Mouse (Mus musculus): Measurements from ENCODE around the gene Carm1.

Carm1 gene

GRCm38 (mm10) chr9:21614864-21615616, 68.3 kb downstream of the Carm1 start:
- DNase-seq (ENCODE audit: low spot score) = no peak

GRCm38 (mm10) chr9:21615617-21616231, 69.0 kb downstream of the Carm1 start, which contains the start of gene Smarca4:
Gene Smarca4, plus strand, starts transcription at chr9:21616169.
- peak; percentile 98 for DNase-seq (ENCODE audit: low spot score)

- peak; percentile 83 for DNase-seq (ENCODE audit: low spot score)
Measured at GRCm38 (mm10) chr9:21616232-21616781, 69.6 kb downstream of the Carm1 start.

GRCm38 (mm10) chr9:21617066-21617465, 70.4 kb downstream of the Carm1 start:
- DNase-seq (ENCODE audit: low spot score) = no peak

- no peak for DNase-seq (ENCODE audit: low spot score)
Measured at GRCm38 (mm10) chr9:21620229-21620628, 73.5 kb downstream of the Carm1 start.

GRCm38 (mm10) chr9:21622676-21623075, 76.0 kb downstream of the Carm1 start:
- DNase-seq (ENCODE audit: low spot score) = no peak

- no peak for DNase-seq (ENCODE audit: low spot score)
Measured at GRCm38 (mm10) chr9:21625342-21626339, 78.9 kb downstream of the Carm1 start.

GRCm38 (mm10) chr9:21626571-21626970, 79.9 kb downstream of the Carm1 start:
- DNase-seq (ENCODE audit: low spot score) = no peak

GRCm38 (mm10) chr9:21627145-21627795, 80.6 kb downstream of the Carm1 start:
- no peak for DNase-seq (ENCODE audit: low spot score)

- peak; percentile 29 for DNase-seq (ENCODE audit: low spot score)
Measured at GRCm38 (mm10) chr9:21630673-21631072, 84.0 kb downstream of the Carm1 start.

GRCm38 (mm10) chr9:21633106-21633505, 86.4 kb downstream of the Carm1 start:
- no peak for DNase-seq (ENCODE audit: low spot score)

GRCm38 (mm10) chr9:21635639-21636038, 88.9 kb downstream of the Carm1 start:
- DNase-seq (ENCODE audit: low spot score) = no peak

- no peak for DNase-seq (ENCODE audit: low spot score)
Measured at GRCm38 (mm10) chr9:21639031-21639430, 92.3 kb downstream of the Carm1 start.

All from urinary bladder, postnatal 25 days (tissue).